Mouse (Mus musculus) hindbrain, postnatal 0 days (tissue): ENCODE results near the gene Nat8f2. TPM values are rescaled to one million over a fixed set of nuclear protein-coding genes. Genes with fewer than 3 reads are reported as not detected.
"Not testable (repeated sequence)": the region's sequence is repeated elsewhere in the genome, so short reads cannot be mapped to it uniquely, and the experiment has no call there.

Source experiments
- ATAC-seq: fragments of 200-750 bp; cut with Nextera tagmentation; 2 replicates; pipeline ENCODE4 v1.8.0; 2017; ENCODE audit warnings: mild to moderate bottlenecking, moderate TSS enrichment, moderate library complexity
- DNase-seq: peaks from one replicate; pipeline ENCODE4 v3.0.0-alpha.2; 2015; ENCODE audit warnings: low spot score
- H3K27ac ChIP-seq: fragments of 300-500 bp; sonication (generic); 2 replicates; pipeline ENCODE4 v1.5.1; 2014; ENCODE audit warnings: mild to moderate bottlenecking
- H3K27me3 ChIP-seq: fragments of 300-500 bp; sonication (generic); 2 replicates; pipeline ENCODE4 v1.6.1; 2014; ENCODE audit warnings: low read length, mixed read lengths; ENCODE audit not compliant: insufficient read depth
- H3K36me3 ChIP-seq: fragments of 300-500 bp; sonication (generic); 2 replicates; pipeline ENCODE4 v1.6.1; 2014; ENCODE audit warnings: low read length, mixed read lengths; ENCODE audit not compliant: insufficient read depth
- H3K4me1 ChIP-seq: fragments of 300-500 bp; sonication (generic); 2 replicates; pipeline ENCODE4 v1.6.1; 2014; ENCODE audit warnings: antibody characterized with exemption, low read length, mixed read lengths; ENCODE audit not compliant: insufficient read depth
- H3K4me2 ChIP-seq: fragments of 300-500 bp; sonication (generic); 2 replicates; pipeline ENCODE4 v1.6.1; 2014; ENCODE audit warnings: low read depth, mild to moderate bottlenecking, low read length, moderate library complexity, mixed read lengths
- H3K4me3 ChIP-seq: fragments of 300-500 bp; sonication (generic); 2 replicates; pipeline ENCODE4 v1.5.1; 2014; ENCODE audit warnings: low read length
- H3K9ac ChIP-seq: fragments of 300-500 bp; sonication (generic); replicated peaks from 2 replicates; pipeline ENCODE4 v1.6.1; 2014; ENCODE audit warnings: mild to moderate bottlenecking, low read length, moderate library complexity, mixed read lengths
- H3K9me3 ChIP-seq: fragments of 300-500 bp; sonication (generic); 2 replicates; pipeline ENCODE4 v1.6.1; 2016; ENCODE audit warnings: low read length, mixed read lengths
- CTCF ChIP-seq: IDR thresholded peaks from 2 replicates; pipeline ENCODE4 v1.5.1; 2016; ENCODE audit warnings: antibody characterized with exemption, control low read depth, low read depth
- WGBS: fragments of 180-500 bp; shearing (Covaris S2); extraction: QIAGEN DNeasy Blood & Tissue Kit; methylation state at CpG from one replicate; pipeline ENCODE4 v1.1.7; 2014; 5-methylcytosine and 5-hydroxymethylcytosine counted together
- polyA plus RNA-seq: library from polyadenylated mRNA; unstranded; fragments of >200 nt; fragmentation: Nextera tagmentation; extraction: Ambion mirVana; gene quantifications from 2 replicates; pipeline ENCODE4 v1.2.1, GENCODE M21; 2015
- total RNA-seq: library from RNA; depleted of rRNA; stranded (reverse); fragments of >200 nt; gene quantifications from 2 replicates; pipeline ENCODE4 v1.2.3, GENCODE M21; 2014

Gene Nat8f2
- total and polyA plus RNA-seq, 2 experiments from 2014 or later, result not detected

DNA sequence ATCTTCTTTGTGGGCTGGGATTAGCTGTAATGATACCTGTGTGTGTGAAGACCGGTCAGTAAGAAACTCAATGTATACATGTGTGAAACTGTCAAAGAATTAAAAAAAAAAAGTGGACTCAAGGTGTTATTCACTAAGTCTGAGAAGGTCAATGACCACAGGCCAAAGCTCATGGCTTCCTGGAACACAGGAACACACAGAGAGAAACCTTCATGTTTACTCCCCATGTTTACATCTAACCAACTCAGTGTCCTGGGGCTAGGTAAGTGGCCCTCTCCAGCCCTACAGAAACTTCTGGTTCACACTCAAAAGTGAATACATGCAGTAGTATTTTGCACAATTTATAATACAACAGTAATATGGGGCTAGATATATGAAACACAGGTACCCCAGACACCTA, 40.7 kb upstream of the Nat8f2 start:
- H3K4me2 ChIP-seq, result no peak overlapping the region
- no peak for DNase-seq
- H3K27me3 ChIP-seq, result no peaks in the 10 kb centered on the region
- no peaks in the 10 kb centered on the region for H3K36me3 ChIP-seq
- H3K27ac ChIP-seq, result no peak overlapping the region
- H3K4me1 ChIP-seq, result peaks cover 4% of the 10 kb centered on the region; the same call in 1 of the 2 replicates
- no peak overlapping the region for H3K4me3 ChIP-seq
- no peak for TF ChIP-seq CTCF
- no peaks in the 10 kb centered on the region for H3K9me3 ChIP-seq
- ATAC-seq, result no peak
- no peak overlapping the region for H3K9ac ChIP-seq
- 97% methylated on average over 1 of the region's 1 CpGs for WGBS

GRCm38 (mm10) chr6:85908341-85908740, 39.4 kb upstream of the Nat8f2 start:
- TF ChIP-seq CTCF, result no peak
- H3K4me1 ChIP-seq, result no peaks in the 10 kb centered on the region
- H3K9ac ChIP-seq, result no peak overlapping the region
- H3K4me3 ChIP-seq, result no peak overlapping the region
- no peak overlapping the region; the same call in 1 of the 2 replicates for H3K27ac ChIP-seq
- no peaks in the 10 kb centered on the region for H3K36me3 ChIP-seq
- H3K9me3 ChIP-seq, result no peaks in the 10 kb centered on the region
- WGBS, result 74% methylated on average over 3 of the region's 3 CpGs
- H3K27me3 ChIP-seq, result no peaks in the 10 kb centered on the region
- DNase-seq (no peak), ATAC-seq (no peak)
- no peak overlapping the region for H3K4me2 ChIP-seq

DNA sequence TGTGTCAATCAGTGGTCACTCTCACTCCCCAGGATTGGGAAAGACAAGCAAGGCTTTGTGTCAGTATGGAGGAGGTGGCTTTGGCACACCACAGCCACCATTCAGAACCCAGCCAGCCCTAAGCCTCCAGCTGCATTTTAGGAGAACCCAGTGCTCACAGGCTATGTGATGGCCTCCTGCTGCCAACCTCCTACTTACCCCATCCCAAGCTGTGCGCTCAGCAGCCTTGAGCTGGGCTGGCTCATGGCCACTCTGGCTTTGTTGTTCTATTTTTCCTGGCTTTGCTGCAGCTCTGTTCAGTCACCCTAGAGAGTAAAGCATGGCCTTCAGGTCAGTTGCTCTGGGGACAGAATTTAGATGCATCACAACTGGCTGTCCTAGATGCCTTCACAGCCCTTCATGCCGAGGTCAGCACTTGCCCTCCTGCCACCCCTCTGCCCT, 38.0 kb upstream of the Nat8f2 start:
- H3K27ac ChIP-seq, result peak overlapping the region; percentile 74
- not testable (repeated sequence) for H3K27me3 ChIP-seq
- DNase-seq, result peak; percentile 66

DNA sequence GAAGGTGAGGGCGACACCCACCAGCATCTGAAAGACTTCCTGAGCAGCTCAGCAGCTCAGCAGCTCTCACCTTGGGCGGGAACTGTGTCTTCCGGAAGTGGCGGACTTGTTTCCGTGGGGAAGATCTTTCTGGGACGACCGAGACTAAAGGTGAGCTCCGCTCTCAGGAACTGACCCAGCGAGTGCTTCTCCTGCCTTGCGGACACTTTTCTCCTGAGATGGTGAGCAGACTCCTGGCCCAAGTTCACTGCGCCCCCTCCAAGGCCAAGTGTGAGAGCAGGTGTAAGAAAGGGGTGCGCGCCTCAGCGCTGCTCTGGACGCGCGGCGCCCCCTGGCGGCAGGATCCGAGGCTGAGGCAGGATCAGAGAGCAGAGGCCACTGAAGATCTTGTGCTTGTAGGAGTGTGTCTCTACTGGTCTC, 35.7 kb upstream of the Nat8f2 start, which contains the start of gene Nat8f4:
Gene Nat8f4, minus strand, starts transcription at position 243 of the 420 bp plus-strand sequence.
- ATAC-seq, result peak; percentile 77

More for the DNA sequence above, 38.0 kb upstream of the Nat8f2 start:
- not testable (repeated sequence) for H3K4me1 ChIP-seq, H3K4me3 ChIP-seq, H3K4me2 ChIP-seq, H3K36me3 ChIP-seq, H3K9ac ChIP-seq, H3K9me3 ChIP-seq
- 54% methylated on average over 2 of the region's 2 CpGs for WGBS
- peak; percentile 92 for ATAC-seq

DNA sequence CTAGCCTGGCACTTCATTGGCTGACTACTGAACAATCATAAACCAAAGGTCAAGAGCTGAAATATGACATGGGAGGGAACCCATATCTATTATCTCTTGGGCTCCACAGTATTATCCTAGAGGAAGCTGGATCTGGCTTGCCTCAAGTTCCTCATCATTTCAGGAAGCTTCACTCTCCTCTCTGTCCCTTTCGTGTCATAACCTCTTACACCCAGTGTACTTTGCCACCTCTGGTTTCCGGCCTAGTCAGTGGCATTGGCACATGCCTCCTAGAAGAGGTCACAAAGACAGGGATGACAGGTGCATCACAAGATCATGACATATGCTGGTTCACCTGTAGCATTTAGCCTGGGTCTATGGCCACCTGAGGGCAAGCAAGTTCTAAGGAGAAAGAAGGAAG, 33.3 kb upstream of the Nat8f2 start:
- no peak overlapping the region for H3K9ac ChIP-seq
- no peak overlapping the region for H3K4me2 ChIP-seq
- TF ChIP-seq CTCF, result no peak
- 84% methylated on average over 2 of the region's 2 CpGs for WGBS
- no peak overlapping the region for H3K27ac ChIP-seq
- H3K36me3 ChIP-seq, result no peaks in the 10 kb centered on the region
- H3K9me3 ChIP-seq, result no peaks in the 10 kb centered on the region
- no peaks in the 10 kb centered on the region for H3K27me3 ChIP-seq
- no peaks in the 10 kb centered on the region for H3K4me1 ChIP-seq
- DNase-seq (no peak), ATAC-seq (no peak)
- no peak overlapping the region for H3K4me3 ChIP-seq

More for the DNA sequence above, 35.7 kb upstream of the Nat8f2 start, which contains the start of gene Nat8f4:
- H3K4me1 ChIP-seq, H3K36me3 ChIP-seq, H3K9ac ChIP-seq, H3K27me3 ChIP-seq, H3K9me3 ChIP-seq: not testable (repeated sequence)
- Histone ChIP-seq H3K4me2 (peak within 1 kb of the TSS; percentile 40; the same call in 1 of the 2 replicates), H3K4me3 (peak within 1 kb of the TSS; percentile 31), H3K27ac (peak within 1 kb of the TSS; percentile 74; the same call in 1 of the 2 replicates)
- peak; percentile 90 for TF ChIP-seq CTCF
- DNase-seq, result peak; percentile 46
- WGBS, result 14% methylated on average over 20 of the region's 20 CpGs

DNA sequence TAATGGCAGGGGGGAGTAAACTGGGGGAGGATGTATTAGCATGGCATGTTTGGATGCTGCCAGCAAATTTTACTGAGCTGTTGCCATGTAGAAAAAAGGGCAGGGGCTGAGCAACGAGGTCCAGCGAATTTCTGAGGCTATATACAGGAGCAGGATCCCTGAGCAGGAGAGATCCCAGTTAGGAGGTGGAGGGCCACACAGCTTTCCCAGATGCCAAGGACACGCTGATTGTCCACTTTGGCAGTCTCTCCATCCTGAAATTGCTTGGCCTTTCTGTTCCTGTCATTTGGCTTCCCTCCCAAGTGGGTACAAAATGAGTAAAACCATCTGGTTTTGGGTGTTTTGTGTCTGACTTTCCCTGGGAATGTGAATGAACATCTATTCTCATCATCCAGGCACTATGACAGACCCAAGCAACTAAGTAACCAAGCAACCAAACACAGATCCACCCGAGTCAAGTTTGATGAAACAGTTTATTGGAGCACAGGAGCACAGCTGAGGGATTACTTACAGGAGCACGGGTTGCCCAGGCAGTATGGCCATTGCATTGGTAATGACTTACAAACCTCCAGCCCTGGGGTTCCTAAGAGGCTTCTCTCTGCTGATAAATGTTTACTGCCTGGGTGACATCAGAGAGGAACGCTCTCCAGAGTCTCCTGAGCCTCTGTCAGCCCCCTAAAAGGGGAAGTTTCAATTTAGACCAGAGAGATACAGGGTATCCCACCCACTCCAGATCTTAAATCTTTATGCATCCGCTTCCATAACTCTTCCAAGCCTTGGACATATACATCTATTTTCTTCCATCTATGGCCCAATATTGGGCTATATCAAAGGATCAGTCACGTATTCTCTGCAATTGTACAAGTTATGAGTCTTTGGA, 29.9 kb upstream of the Nat8f2 start:
- 59% methylated on average over 7 of the region's 8 CpGs for WGBS
- H3K9me3 ChIP-seq, H3K27ac ChIP-seq, H3K4me1 ChIP-seq, H3K27me3 ChIP-seq, H3K4me2 ChIP-seq, H3K36me3 ChIP-seq, H3K4me3 ChIP-seq, H3K9ac ChIP-seq: not testable (repeated sequence)
- DNase-seq, result peak; percentile 12
- peak; percentile 64 for ATAC-seq
